Comparison of ENCODE assay signal across 8 mouse cellular contexts in genomic region chr7:126754866-126755265, GRCm38 (mm10). TPM values are rescaled to one million over a fixed set of nuclear protein-coding genes. Genes with fewer than 3 reads are reported as not detected.
DNase-seq lines count a peak whose midpoint lies in the region; ATAC-seq and TF ChIP-seq lines count a peak whose summit lies in the region.

No protein-coding gene starts in this region.

- H3K79me2 ChIP-seq in MEL (ENCODE audit: control insufficient read depth, insufficient read depth, low read length, poor library complexity) = no peaks in the 10 kb centered on the region; the same call in 1 of the 2 replicates

- peak overlapping the region; percentile 7; the same call in 1 of the 2 replicates for H3K9ac ChIP-seq in MEL (ENCODE audit: control insufficient read depth, low read depth, low read length, poor library complexity, severe bottlenecking)
- peak overlapping the region; percentile 42; the same call in 1 of the 2 replicates for H3K9ac ChIP-seq in heart, postnatal 0 days (replicated peaks; ENCODE audit: low read depth, low read length)
- peak overlapping the region; percentile 21; the same call in 1 of the 2 replicates for H3K9ac ChIP-seq in lung, embryonic 15.5 days

- no peaks in the 10 kb centered on the region for H3K27me3 ChIP-seq in MEL (ENCODE audit: control insufficient read depth in 1 of 2, insufficient read depth in 2 of 2, low read length in 2 of 2)
- H3K27me3 ChIP-seq in forebrain, embryonic 10.5 days (ENCODE audit: poor library complexity, severe bottlenecking) = no peaks in the 10 kb centered on the region
- H3K27me3 ChIP-seq in heart, postnatal 0 days (ENCODE audit: control insufficient read depth, insufficient read depth, low read length) = no peaks in the 10 kb centered on the region
- no peaks in the 10 kb centered on the region for H3K27me3 ChIP-seq in lung, embryonic 15.5 days

- under 1% methylated on average over 9 of the region's 9 CpGs for WGBS in forebrain, embryonic 10.5 days
- WGBS in heart, postnatal 0 days = under 1% methylated on average over 9 of the region's 9 CpGs
- under 1% methylated on average over 9 of the region's 9 CpGs for WGBS in lung, embryonic 15.5 days

- TF ChIP-seq POLR2A in MEL (IDR thresholded peaks at IDR 0.05; ENCODE audit: control insufficient read depth in 1 of 2, insufficient read depth in 1 of 2, low read depth in 1 of 2, low read length in 2 of 2, poor library complexity in 1 of 2) = no peak

- peak; percentile 66 for TF ChIP-seq RAD21 in MEL (IDR thresholded peaks at IDR 0.05; ENCODE audit: low read depth, low read length)

- H3K4me2 ChIP-seq in heart, postnatal 0 days (ENCODE audit: low read depth, low read length) = peak overlapping the region; percentile 40
- no peak overlapping the region; the same call in 1 of the 2 replicates for H3K4me2 ChIP-seq in lung, embryonic 15.5 days

- TF ChIP-seq CTCF in MEL (IDR thresholded peaks at IDR 0.05 in 2 of 3, conservative IDR thresholded peaks at IDR 0.05 in 1 of 3; ENCODE audit: control insufficient read depth in 1 of 3, insufficient read depth in 1 of 3, low read depth in 2 of 3, low read length in 3 of 3, poor library complexity in 1 of 3, severe bottlenecking in 1 of 3) = peak; percentile 79 to 85 (median 85)
- TF ChIP-seq CTCF in heart, postnatal 0 days (IDR thresholded peaks at IDR 0.05; ENCODE audit: low read depth) = peak; percentile 89

- no peaks in the 10 kb centered on the region for H3K9me3 ChIP-seq in MEL (replicated peaks; ENCODE audit: insufficient read depth, low read length)
- H3K9me3 ChIP-seq in forebrain, embryonic 10.5 days = no peaks in the 10 kb centered on the region
- H3K9me3 ChIP-seq in heart, postnatal 0 days (replicated peaks; ENCODE audit: control insufficient read depth, low read length) = no peaks in the 10 kb centered on the region
- H3K9me3 ChIP-seq in lung, embryonic 15.5 days = no peaks in the 10 kb centered on the region

- peaks cover 3% of the 10 kb centered on the region in 2 experiments; a peak in 2 of 4 replicates for H3K4me1 ChIP-seq in MEL (ENCODE audit: control insufficient read depth in 1 of 2, insufficient read depth in 2 of 2, low read length in 2 of 2)
- H3K4me1 ChIP-seq in forebrain, embryonic 10.5 days = peaks cover 21% of the 10 kb centered on the region
- H3K4me1 ChIP-seq in heart, postnatal 0 days (ENCODE audit: control insufficient read depth, insufficient read depth) = 0 out of 2 replicates have a peak, but pooled peaks cover 4% of the 10 kb centered on the region
- peaks cover 6% of the 10 kb centered on the region for H3K4me1 ChIP-seq in lung, embryonic 15.5 days

- ATAC-seq in heart, postnatal 0 days (ENCODE audit: insufficient read depth, low read depth) = peak; percentile 59
- ATAC-seq in lung, embryonic 15.5 days (ENCODE audit: borderline replicate concordance, extremely low read depth, low FRiP score, low TSS enrichment) = peak; percentile 81; the same call in 1 of the 2 replicates
- peak; percentile 43; the same call in 1 of the 2 replicates for ATAC-seq in neutrophil, adult 5-6 weeks (ENCODE audit: extremely low read depth, insufficient number of reproducible peaks, low FRiP score, poor library complexity, severe bottlenecking)

- H3K4me3 ChIP-seq in MEL (ENCODE audit: control insufficient read depth in 1 of 2, insufficient read depth in 1 of 2, low read depth in 2 of 2, low read length in 2 of 2) = peak overlapping the region; percentile 2 to 40; a peak in 3 of 4 replicates
- H3K4me3 ChIP-seq in forebrain, embryonic 10.5 days = peak overlapping the region; percentile 16; the same call in 1 of the 2 replicates
- 0 out of 2 replicates have a peak overlapping the region, but pooled peaks have one; percentile 17 for H3K4me3 ChIP-seq in heart, postnatal 0 days (ENCODE audit: low read depth, low read length)
- H3K4me3 ChIP-seq in lung, embryonic 15.5 days = no peak overlapping the region

- peak; percentile 81 for DNase-seq in MEL (ENCODE audit: low read depth, low spot score)
- DNase-seq in c-Kit-positive CD71-positive TER-119-negative erythroid progenitor cells, embryonic 14.5 days (ENCODE audit: low read depth) = peak; percentile 64
- peak; percentile 83 for DNase-seq in forebrain, embryonic 10.5 days (ENCODE audit: extremely low spot score, low spot score)
- peak; percentile 75 for DNase-seq in heart, postnatal 0 days (ENCODE audit: low spot score)
- DNase-seq in kidney, postnatal 14 days = peak; percentile 89
- peak; percentile 34 to 68 for DNase-seq in thymus, postnatal 10 days (ENCODE audit: low spot score in 2 of 2)

- no peak overlapping the region for H3K27ac ChIP-seq in MEL (ENCODE audit: control insufficient read depth, low read depth, low read length)
- peak overlapping the region; percentile 71 for H3K27ac ChIP-seq in forebrain, embryonic 10.5 days
- peak overlapping the region; percentile 44; the same call in 1 of the 2 replicates for H3K27ac ChIP-seq in heart, postnatal 0 days (ENCODE audit: low read depth)
- H3K27ac ChIP-seq in lung, embryonic 15.5 days = 0 out of 2 replicates have a peak overlapping the region, but pooled peaks have one; percentile 16

- peaks cover 0 to 2% of the 10 kb centered on the region in 2 experiments; a peak in 1 of 4 replicates for H3K36me3 ChIP-seq in MEL (ENCODE audit: control insufficient read depth in 1 of 2, insufficient read depth in 2 of 2, low read length in 2 of 2)
- no peaks in the 10 kb centered on the region for H3K36me3 ChIP-seq in forebrain, embryonic 10.5 days (replicated peaks)
- H3K36me3 ChIP-seq in heart, postnatal 0 days (replicated peaks; ENCODE audit: control insufficient read depth, insufficient read depth, low read length) = no peaks in the 10 kb centered on the region
- no peaks in the 10 kb centered on the region for H3K36me3 ChIP-seq in lung, embryonic 15.5 days

- TF ChIP-seq EP300 in MEL (IDR thresholded peaks at IDR 0.05; ENCODE audit: low read depth in 1 of 2, low read length in 2 of 2) = no peak
- TF ChIP-seq EP300 in heart, postnatal 0 days (IDR thresholded peaks at IDR 0.05; ENCODE audit: low read depth) = no peak

TF ChIP-seq in MEL, 35 proteins besides CTCF, POLR2A, EP300 and RAD21 (continues in another document):
- TF ChIP-seq ELF1 (IDR thresholded peaks at IDR 0.05; ENCODE audit: low read depth, low read length) (0 out of 2 replicates have a peak, but pooled peaks have one; percentile 62), POLR2AphosphoS5 (IDR thresholded peaks at IDR 0.05; ENCODE audit: borderline replicate concordance, low read depth, low read length) (no peak)

RNA-seq across cellular contexts. Expression of gene Mapk3, which starts 4.5 kb away (rescaled TPM):
- 5.2 and 7.1 TPM in 2 replicates for total RNA-seq in MEL (2012; rRNA removed)
- polyA plus RNA-seq in MEL (2012; ENCODE audit: insufficient read depth in 1 of 2, insufficient read length in 2 of 2, low read depth in 1 of 2, low replicate concordance in 2 of 2, missing spikeins in 1 of 2) = 10 to 100 TPM in 1 of 2 experiments, not detected in 1; 45.1 TPM
- 54.4 and 55.7 TPM in 2 replicates for polyA plus RNA-seq in forebrain, embryonic 10.5 days (2016; fragmentation: Nextera tagmentation; extraction: Ambion mirVana)
- 59.2 and 69.4 TPM in 2 replicates for total RNA-seq in heart, postnatal 0 days (2014; rRNA removed; ENCODE audit: low replicate concordance)
- 51.9 and 53.0 TPM in 2 replicates for polyA plus RNA-seq in heart, postnatal 0 days (2015; fragmentation: Nextera tagmentation; extraction: Ambion mirVana)
- 132 and 135 TPM in 2 replicates for polyA plus RNA-seq in lung, embryonic 15.5 days (2015; fragmentation: Nextera tagmentation; extraction: Ambion mirVana)
- total RNA-seq in neutrophil, adult 5-6 weeks (2017) = 48.8 and 51.2 TPM in 2 replicates

RNA-seq across cellular contexts. Expression of gene Gdpd3, which starts 11.3 kb away (rescaled TPM):
- 12.6 and 12.7 TPM in 2 replicates for total RNA-seq in MEL (2012; rRNA removed)
- polyA plus RNA-seq in MEL (2012; ENCODE audit: insufficient read depth in 1 of 2, insufficient read length in 2 of 2, low read depth in 1 of 2, low replicate concordance in 2 of 2, missing spikeins in 1 of 2) = 10 to 100 TPM in 1 of 2 experiments, not detected in 1; 13.0 TPM
- 0.77 and 0.98 TPM in 2 replicates for polyA plus RNA-seq in forebrain, embryonic 10.5 days (2016; fragmentation: Nextera tagmentation; extraction: Ambion mirVana)
- 7.3 and 7.9 TPM in 2 replicates for total RNA-seq in heart, postnatal 0 days (2014; rRNA removed; ENCODE audit: low replicate concordance)
- 0.69 and 0.77 TPM in 2 replicates for polyA plus RNA-seq in heart, postnatal 0 days (2015; fragmentation: Nextera tagmentation; extraction: Ambion mirVana)
- polyA plus RNA-seq in lung, embryonic 15.5 days (2015; fragmentation: Nextera tagmentation; extraction: Ambion mirVana) = 2.5 and 2.8 TPM in 2 replicates
- 25.8 and 26.5 TPM in 2 replicates for total RNA-seq in neutrophil, adult 5-6 weeks (2017)

RNA-seq across cellular contexts. Expression of gene Ypel3, which starts 21.9 kb away (rescaled TPM):
- 2.1 and 2.7 TPM in 2 replicates for total RNA-seq in MEL (2012; rRNA removed)
- polyA plus RNA-seq in MEL (2012; ENCODE audit: insufficient read depth in 1 of 2, insufficient read length in 2 of 2, low read depth in 1 of 2, low replicate concordance in 2 of 2, missing spikeins in 1 of 2) = 10 to 100 TPM in 1 of 2 experiments, not detected in 1; 12.6 TPM
- polyA plus RNA-seq in forebrain, embryonic 10.5 days (2016; fragmentation: Nextera tagmentation; extraction: Ambion mirVana) = 28.9 and 35.0 TPM in 2 replicates
- 88.9 and 146 TPM in 2 replicates for total RNA-seq in heart, postnatal 0 days (2014; rRNA removed; ENCODE audit: low replicate concordance)
- 84.1 and 111 TPM in 2 replicates for polyA plus RNA-seq in heart, postnatal 0 days (2015; fragmentation: Nextera tagmentation; extraction: Ambion mirVana)
- polyA plus RNA-seq in lung, embryonic 15.5 days (2015; fragmentation: Nextera tagmentation; extraction: Ambion mirVana) = 90.3 and 96.2 TPM in 2 replicates
- total RNA-seq in neutrophil, adult 5-6 weeks (2017) = 367 and 379 TPM in 2 replicates

RNA-seq across cellular contexts. Expression of gene Tbx6, which starts 26.4 kb away (rescaled TPM):
- 0.12 and 0.13 TPM in 2 replicates for total RNA-seq in MEL (2012; rRNA removed)
- polyA plus RNA-seq in MEL (2012; ENCODE audit: insufficient read depth in 1 of 2, insufficient read length in 2 of 2, low read depth in 1 of 2, low replicate concordance in 2 of 2, missing spikeins in 1 of 2) = under 1 TPM in 1 of 2 experiments, not detected in 1; 0.15 TPM
- polyA plus RNA-seq in forebrain, embryonic 10.5 days (2016; fragmentation: Nextera tagmentation; extraction: Ambion mirVana) = 0.32 and 0.61 TPM in 2 replicates
- 0.23 and 1.3 TPM in 2 replicates for total RNA-seq in heart, postnatal 0 days (2014; rRNA removed; ENCODE audit: low replicate concordance)
- 0.07 TPM in 1 of 2 replicates, not detected in the other for polyA plus RNA-seq in heart, postnatal 0 days (2015; fragmentation: Nextera tagmentation; extraction: Ambion mirVana)
- polyA plus RNA-seq in lung, embryonic 15.5 days (2015; fragmentation: Nextera tagmentation; extraction: Ambion mirVana) = 0.26 and 0.51 TPM in 2 replicates
- 14.4 and 19.8 TPM in 2 replicates for total RNA-seq in neutrophil, adult 5-6 weeks (2017)

RNA-seq across cellular contexts. Expression of gene Ppp4c, which starts 37.4 kb away (rescaled TPM):
- total RNA-seq in MEL (2012; rRNA removed) = 255 and 257 TPM in 2 replicates
- polyA plus RNA-seq in MEL (2012; ENCODE audit: insufficient read depth in 1 of 2, insufficient read length in 2 of 2, low read depth in 1 of 2, low replicate concordance in 2 of 2, missing spikeins in 1 of 2) = 100 to 1,000 TPM; 265 to 540 TPM
- polyA plus RNA-seq in forebrain, embryonic 10.5 days (2016; fragmentation: Nextera tagmentation; extraction: Ambion mirVana) = 413 and 423 TPM in 2 replicates
- total RNA-seq in heart, postnatal 0 days (2014; rRNA removed; ENCODE audit: low replicate concordance) = 93.7 and 118 TPM in 2 replicates
- 75.8 and 77.4 TPM in 2 replicates for polyA plus RNA-seq in heart, postnatal 0 days (2015; fragmentation: Nextera tagmentation; extraction: Ambion mirVana)
- polyA plus RNA-seq in lung, embryonic 15.5 days (2015; fragmentation: Nextera tagmentation; extraction: Ambion mirVana) = 260 and 262 TPM in 2 replicates
- total RNA-seq in neutrophil, adult 5-6 weeks (2017) = 210 and 221 TPM in 2 replicates
